Mouse (Mus musculus): ENCODE results near the gene Slc29a4. TPM values are rescaled to one million over a fixed set of nuclear protein-coding genes. Genes with fewer than 3 reads are reported as not detected.
A peak's percentile ranks its signal among the peaks of the same experiment; 100 is the strongest.

The Slc29a4 gene
- 10 to 100 TPM; 49.2 to 50.3 TPM for total RNA-seq (2021)

- DNase-seq, result peak; percentile 69 to 78
Observed at GRCm38 (mm10) chr5:142692248-142692647, at the start of gene Slc29a4. Gene Slc29a4 (plus strand): TSS chr5:142692512.

- no peak for DNase-seq
Observed at GRCm38 (mm10) chr5:142648162-142648561, 44.1 kb upstream of the Slc29a4 start.

- no peak for DNase-seq
Observed at GRCm38 (mm10) chr5:142649460-142650050, 42.8 kb upstream of the Slc29a4 start.

GRCm38 (mm10) chr5:142650390-142650789 is 41.9 kb upstream of the Slc29a4 start:
- DNase-seq, result no peak

- DNase-seq, result no peak
Observed at GRCm38 (mm10) chr5:142650794-142651497, 41.4 kb upstream of the Slc29a4 start.

GRCm38 (mm10) chr5:142652266-142652665 is 40.0 kb upstream of the Slc29a4 start:
- no peak for DNase-seq

GRCm38 (mm10) chr5:142660656-142661434 is 31.5 kb upstream of the Slc29a4 start:
- no peak for DNase-seq

GRCm38 (mm10) chr5:142667921-142668320 is 24.4 kb upstream of the Slc29a4 start:
- DNase-seq, result no peak

- no peak for DNase-seq
Observed at GRCm38 (mm10) chr5:142668556-142669263, 23.6 kb upstream of the Slc29a4 start.

GRCm38 (mm10) chr5:142669726-142670125 is 22.6 kb upstream of the Slc29a4 start:
- no peak for DNase-seq

- no peak for DNase-seq
Observed at GRCm38 (mm10) chr5:142673082-142673481, 19.2 kb upstream of the Slc29a4 start.

GRCm38 (mm10) chr5:142678141-142678571 is 14.2 kb upstream of the Slc29a4 start:
- no peak for DNase-seq

GRCm38 (mm10) chr5:142679065-142679464 is 13.2 kb upstream of the Slc29a4 start:
- no peak for DNase-seq

- DNase-seq, result no peak
Observed at GRCm38 (mm10) chr5:142681911-142682310, 10.4 kb upstream of the Slc29a4 start.

GRCm38 (mm10) chr5:142682529-142682928 is 9.8 kb upstream of the Slc29a4 start:
- no peak for DNase-seq

- no peak for DNase-seq
Observed at GRCm38 (mm10) chr5:142688866-142689265, 3.4 kb upstream of the Slc29a4 start.

- DNase-seq, result no peak
Observed at GRCm38 (mm10) chr5:142690343-142690742, 2.0 kb upstream of the Slc29a4 start.

- no peak for DNase-seq
Observed at GRCm38 (mm10) chr5:142692971-142693737, 842 bp downstream of the Slc29a4 start.

GRCm38 (mm10) chr5:142693738-142694430 is 1.6 kb downstream of the Slc29a4 start:
- DNase-seq, result no peak

- no peak for DNase-seq
Observed at GRCm38 (mm10) chr5:142694627-142695340, 2.5 kb downstream of the Slc29a4 start.

GRCm38 (mm10) chr5:142696258-142696657 is 3.9 kb downstream of the Slc29a4 start:
- no peak for DNase-seq

All from layer of hippocampus, postnatal 36 days (tissue).